In the genomic region with DNA sequence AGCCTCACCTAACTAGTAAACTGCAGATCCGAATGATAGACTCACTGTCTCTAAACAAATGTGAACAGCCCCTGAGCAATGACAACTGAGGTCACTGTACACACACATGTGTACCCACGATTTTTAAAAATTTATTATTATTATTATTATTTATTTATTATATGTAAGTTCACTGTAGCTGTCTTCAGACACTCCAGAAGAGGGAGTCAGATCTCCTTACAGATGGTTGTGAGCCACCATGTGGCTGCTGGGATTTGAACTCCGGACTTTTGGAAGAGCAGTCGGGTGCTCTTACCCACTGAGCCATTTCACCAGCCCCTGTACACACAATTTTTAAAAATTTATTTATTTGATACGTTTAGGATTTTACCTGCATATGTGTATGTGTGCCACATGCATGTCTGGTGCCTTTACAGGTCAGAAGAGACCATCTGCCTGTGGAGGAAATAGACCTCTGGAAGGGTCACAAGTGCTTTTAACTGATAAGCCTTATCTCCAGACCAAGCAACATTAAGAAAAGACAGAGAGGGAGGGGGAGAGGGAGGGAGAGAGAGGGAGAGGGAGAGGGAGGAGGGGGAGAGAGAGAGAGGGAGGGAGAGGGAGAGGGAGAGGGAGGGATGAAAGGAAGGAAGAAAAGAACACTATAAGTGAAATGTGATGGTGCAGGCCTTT, we compare ENCODE assay signal across 22 mouse cellular contexts. TPM values are rescaled to one million over a fixed set of nuclear protein-coding genes. Genes with fewer than 3 reads are reported as not detected.
DNase-seq lines count a peak whose midpoint lies in the region; ATAC-seq and TF ChIP-seq lines count a peak whose summit lies in the region.
"Had no signal": no experiment of that assay in that cellular context is flagged by ENCODE, and none has a peak within 500 bp of the region (broad histone marks: within the 10 kb centered on the region; RNA-seq: fewer than 3 reads in every experiment).

No protein-coding gene starts in this region.

- peak; percentile 66 for DNase-seq in c-Kit-positive CD71-positive TER-119-positive erythroid progenitor cells, embryonic 14.5 days (ENCODE audit: low spot score)
- DNase-seq in liver, embryonic 14.5 days (ENCODE audit: low read depth in 3 of 3, low spot score in 3 of 3), result peak; percentile 59 to 68 (median 62)
- no peak for DNase-seq in left cerebral cortex, adult 8-10 months (ENCODE audit: low spot score in 2 of 2)
- DNase-seq in kidney, adult 18-20 months, result no peak
- DNase-seq: adrenal gland, postnatal 10 days; B cell, adult 2 months; cerebellum, adult 11 months; cerebellum, postnatal 36 days; gastrocnemius, adult 2 months; heart, adult 11 months; kidney, adult 9 months; kidney, postnatal 25 days; thymus, postnatal 25 days had no signal

- H3K4me1 ChIP-seq in intestine, embryonic 15.5 days (replicated peaks), result no peaks in the 10 kb centered on the region
- no peaks in the 10 kb centered on the region for H3K4me1 ChIP-seq in intestine, postnatal 0 days (replicated peaks; ENCODE audit: control insufficient read depth, insufficient read depth, low read length)
- peaks cover 17 to 27% of the 10 kb centered on the region in 2 experiments for H3K4me1 ChIP-seq in liver, embryonic 14.5 days (replicated peaks; ENCODE audit: control insufficient read depth in 2 of 2, insufficient read depth in 2 of 2, low read length in 1 of 2)
- H3K4me1 ChIP-seq: heart, embryonic 15.5 days; limb, embryonic 12.5 days; lung, embryonic 15.5 days; midbrain, embryonic 13.5 days had no signal

- peak; percentile 83 for TF ChIP-seq EP300 in liver, embryonic 14.5 days (IDR thresholded peaks at IDR 0.05; ENCODE audit: low read depth)

- no peaks in the 10 kb centered on the region for H3K9me3 ChIP-seq in intestine, embryonic 15.5 days
- H3K9me3 ChIP-seq in intestine, postnatal 0 days (ENCODE audit: control insufficient read depth), result no peaks in the 10 kb centered on the region
- H3K9me3 ChIP-seq in liver, embryonic 14.5 days (ENCODE audit: control insufficient read depth, low read length), result no peaks in the 10 kb centered on the region
- H3K9me3 ChIP-seq: heart, embryonic 15.5 days; limb, embryonic 12.5 days; lung, embryonic 15.5 days; midbrain, embryonic 13.5 days; neural tube, embryonic 12.5 days had no signal

- ATAC-seq in intestine, embryonic 15.5 days, result peak; percentile 45; the same call in 1 of the 2 replicates
- ATAC-seq in intestine, postnatal 0 days, result no peak
- ATAC-seq in liver, embryonic 14.5 days (ENCODE audit: insufficient read depth), result peak; percentile 92
- ATAC-seq in megakaryocyte, adult 5-6 weeks (ENCODE audit: poor library complexity, severe bottlenecking), result no peak
- ATAC-seq: midbrain, embryonic 13.5 days had no signal

- H3K4me2 ChIP-seq in intestine, embryonic 15.5 days (replicated peaks), result no peak overlapping the region
- H3K4me2 ChIP-seq in intestine, postnatal 0 days (replicated peaks; ENCODE audit: low read depth), result no peak overlapping the region
- peak overlapping the region; percentile 18 for H3K4me2 ChIP-seq in liver, embryonic 14.5 days (ENCODE audit: low read depth)
- H3K4me2 ChIP-seq: heart, embryonic 15.5 days; limb, embryonic 12.5 days; lung, embryonic 15.5 days; midbrain, embryonic 13.5 days; neural tube, embryonic 12.5 days had no signal

- no peaks in the 10 kb centered on the region for H3K36me3 ChIP-seq in intestine, embryonic 15.5 days
- no peaks in the 10 kb centered on the region for H3K36me3 ChIP-seq in intestine, postnatal 0 days (ENCODE audit: control insufficient read depth, insufficient read depth)
- H3K36me3 ChIP-seq in liver, embryonic 14.5 days (replicated peaks; ENCODE audit: control insufficient read depth, insufficient read depth, low read depth), result no peaks in the 10 kb centered on the region
- H3K36me3 ChIP-seq: heart, embryonic 15.5 days; limb, embryonic 12.5 days; lung, embryonic 15.5 days; midbrain, embryonic 13.5 days; neural tube, embryonic 12.5 days had no signal

- H3K9ac ChIP-seq in intestine, embryonic 15.5 days, result no peak overlapping the region
- H3K9ac ChIP-seq in intestine, postnatal 0 days (ENCODE audit: low read depth, low read length), result no peak overlapping the region
- no peak overlapping the region; the same call in none of the 2 replicates for H3K9ac ChIP-seq in liver, embryonic 14.5 days (replicated peaks)
- H3K9ac ChIP-seq: heart, embryonic 15.5 days; limb, embryonic 12.5 days; lung, embryonic 15.5 days; midbrain, embryonic 13.5 days; neural tube, embryonic 12.5 days had no signal

- no peak for TF ChIP-seq CTCF in intestine, postnatal 0 days (IDR thresholded peaks at IDR 0.05; ENCODE audit: low read depth)
- TF ChIP-seq CTCF in liver, embryonic 14.5 days (IDR thresholded peaks at IDR 0.05; ENCODE audit: low read depth), result no peak

- H3K27ac ChIP-seq in intestine, embryonic 15.5 days, result no peak overlapping the region
- H3K27ac ChIP-seq in intestine, postnatal 0 days (ENCODE audit: low read depth, low read length), result no peak overlapping the region
- H3K27ac ChIP-seq in liver, embryonic 14.5 days, result no peak overlapping the region
- H3K27ac ChIP-seq: gastrocnemius, adult 2 months; heart, embryonic 15.5 days; limb, embryonic 12.5 days; lung, embryonic 15.5 days; macrophage; midbrain, embryonic 13.5 days; neural tube, embryonic 12.5 days had no signal

- no peaks in the 10 kb centered on the region for H3K27me3 ChIP-seq in intestine, embryonic 15.5 days (replicated peaks)
- no peaks in the 10 kb centered on the region for H3K27me3 ChIP-seq in intestine, postnatal 0 days (replicated peaks; ENCODE audit: control insufficient read depth, insufficient read depth, low read length)
- H3K27me3 ChIP-seq in liver, embryonic 14.5 days (ENCODE audit: control insufficient read depth, insufficient read depth, low read length), result no peaks in the 10 kb centered on the region; the same call in 1 of the 2 replicates
- H3K27me3 ChIP-seq: heart, embryonic 15.5 days; limb, embryonic 12.5 days; lung, embryonic 15.5 days; midbrain, embryonic 13.5 days; neural tube, embryonic 12.5 days had no signal

- no peak overlapping the region for H3K4me3 ChIP-seq in intestine, embryonic 15.5 days (replicated peaks)
- H3K4me3 ChIP-seq in intestine, postnatal 0 days (ENCODE audit: low read depth, low read length), result no peak overlapping the region
- H3K4me3 ChIP-seq in liver, embryonic 14.5 days (ENCODE audit: insufficient read depth in 1 of 2, low read depth in 2 of 2, low read length in 2 of 2), result no peak overlapping the region
- H3K4me3 ChIP-seq: gastrocnemius, adult 2 months; heart, embryonic 15.5 days; limb, embryonic 12.5 days; lung, embryonic 15.5 days; midbrain, embryonic 13.5 days; neural tube, embryonic 12.5 days had no signal

- WGBS in intestine, embryonic 15.5 days, result 74% methylated on average over 5 of the region's 5 CpGs
- WGBS in intestine, postnatal 0 days, result 73% methylated on average over 5 of the region's 5 CpGs
- 38% methylated on average over 5 of the region's 5 CpGs for whole genome bisulfite sequencing in liver, embryonic 14.5 days (ENCODE audit: insufficient replicate concordance)

RNA-seq across cellular contexts. Expression of a gene that starts 7.9 kb away (rescaled TPM):
- polyA plus RNA-seq in intestine, embryonic 15.5 days (2015; fragmentation: Nextera tagmentation; extraction: Ambion mirVana), result 14.8 and 17.4 TPM in 2 replicates
- polyA plus RNA-seq in intestine, postnatal 0 days (2015; fragmentation: Nextera tagmentation; extraction: Ambion mirVana), result 4.4 and 6.1 TPM in 2 replicates
- polyA plus RNA-seq in liver, embryonic 14.5 days (2012; rRNA removed), result 8.5 and 9.0 TPM in 2 replicates
- 4.9 and 5.9 TPM in 2 replicates for polyA plus RNA-seq in liver, embryonic 14.5 days (2014; fragmentation: Nextera tagmentation; extraction: Ambion mirVana)
- 7.7 and 8.8 TPM in 2 replicates for total RNA-seq in megakaryocyte, adult 5-6 weeks (2015)
- total RNA-seq in megakaryocyte, adult 5-6 weeks (2017), result 7.3 TPM in 2 replicates
- 10 to 100 TPM; 12.7 to 15.5 (median 13.2) TPM for total RNA-seq in left cerebral cortex, adult 8-10 months (2022)

RNA-seq across cellular contexts. Expression of a gene that starts 11.1 kb away (rescaled TPM):
- polyA plus RNA-seq in intestine, embryonic 15.5 days (2015; fragmentation: Nextera tagmentation; extraction: Ambion mirVana), result 21.3 and 22.3 TPM in 2 replicates
- polyA plus RNA-seq in intestine, postnatal 0 days (2015; fragmentation: Nextera tagmentation; extraction: Ambion mirVana), result 6.5 and 7.3 TPM in 2 replicates
- 8.1 and 11.2 TPM in 2 replicates for polyA plus RNA-seq in liver, embryonic 14.5 days (2012; rRNA removed)
- polyA plus RNA-seq in liver, embryonic 14.5 days (2014; fragmentation: Nextera tagmentation; extraction: Ambion mirVana), result 8.8 and 10.2 TPM in 2 replicates
- total RNA-seq in megakaryocyte, adult 5-6 weeks (2015), result not detected in 2 replicates
- total RNA-seq in megakaryocyte, adult 5-6 weeks (2017), result 0.29 TPM in 1 of 2 replicates, not detected in the other
- 10 to 100 TPM; 40.3 to 47.5 (median 45.7) TPM for total RNA-seq in left cerebral cortex, adult 8-10 months (2022)

RNA-seq across cellular contexts. Expression of a gene that starts 20.1 kb away (rescaled TPM):
- 72.0 and 75.6 TPM in 2 replicates for polyA plus RNA-seq in intestine, embryonic 15.5 days (2015; fragmentation: Nextera tagmentation; extraction: Ambion mirVana)
- polyA plus RNA-seq in intestine, postnatal 0 days (2015; fragmentation: Nextera tagmentation; extraction: Ambion mirVana), result 37.6 and 39.0 TPM in 2 replicates
- polyA plus RNA-seq in liver, embryonic 14.5 days (2012; rRNA removed), result 20.9 and 25.5 TPM in 2 replicates
- 50.2 and 54.4 TPM in 2 replicates for polyA plus RNA-seq in liver, embryonic 14.5 days (2014; fragmentation: Nextera tagmentation; extraction: Ambion mirVana)
- total RNA-seq in megakaryocyte, adult 5-6 weeks (2015), result 24.7 and 27.2 TPM in 2 replicates
- 26.9 and 27.1 TPM in 2 replicates for total RNA-seq in megakaryocyte, adult 5-6 weeks (2017)
- 10 to 100 TPM; 74.4 to 80.8 (median 79.3) TPM for total RNA-seq in left cerebral cortex, adult 8-10 months (2022)

RNA-seq across cellular contexts. Expression of a gene that starts 42.0 kb away (rescaled TPM):
- 20.4 and 20.9 TPM in 2 replicates for polyA plus RNA-seq in intestine, embryonic 15.5 days (2015; fragmentation: Nextera tagmentation; extraction: Ambion mirVana)
- polyA plus RNA-seq in intestine, postnatal 0 days (2015; fragmentation: Nextera tagmentation; extraction: Ambion mirVana), result 20.4 and 20.5 TPM in 2 replicates
- 5.9 and 7.2 TPM in 2 replicates for polyA plus RNA-seq in liver, embryonic 14.5 days (2012; rRNA removed)
- polyA plus RNA-seq in liver, embryonic 14.5 days (2014; fragmentation: Nextera tagmentation; extraction: Ambion mirVana), result 8.9 and 10.1 TPM in 2 replicates
- total RNA-seq in megakaryocyte, adult 5-6 weeks (2015), result 7.1 and 8.4 TPM in 2 replicates
- total RNA-seq in megakaryocyte, adult 5-6 weeks (2017), result 8.0 and 9.0 TPM in 2 replicates
- total RNA-seq in left cerebral cortex, adult 8-10 months (2022), result 10 to 100 TPM; 47.5 to 53.2 (median 50.1) TPM

RNA-seq across cellular contexts. Expression of a gene that starts 42.1 kb away (rescaled TPM):
- polyA plus RNA-seq in intestine, embryonic 15.5 days (2015; fragmentation: Nextera tagmentation; extraction: Ambion mirVana), result 12.8 and 14.3 TPM in 2 replicates
- polyA plus RNA-seq in intestine, postnatal 0 days (2015; fragmentation: Nextera tagmentation; extraction: Ambion mirVana), result 22.7 TPM in 2 replicates
- polyA plus RNA-seq in liver, embryonic 14.5 days (2012; rRNA removed), result 14.0 and 14.2 TPM in 2 replicates
- polyA plus RNA-seq in liver, embryonic 14.5 days (2014; fragmentation: Nextera tagmentation; extraction: Ambion mirVana), result 12.7 and 14.3 TPM in 2 replicates
- total RNA-seq in megakaryocyte, adult 5-6 weeks (2015), result 0.45 and 1.9 TPM in 2 replicates
- 1.5 and 2.2 TPM in 2 replicates for total RNA-seq in megakaryocyte, adult 5-6 weeks (2017)
- total RNA-seq in left cerebral cortex, adult 8-10 months (2022), result 1 to 10 TPM; 3.3 to 4.3 (median 3.4) TPM

Comparison
In these comparisons a context has a peak if more than half of its experiments do, and no peak if none do; other contexts are left out.
1. ATAC-seq: peak in intestine, embryonic 15.5 days (single experiment) and liver, embryonic 14.5 days (single experiment); none in intestine, postnatal 0 days (single experiment) and megakaryocyte, adult 5-6 weeks (single experiment).
2. DNase-seq: peak in c-Kit-positive CD71-positive TER-119-positive erythroid progenitor cells, embryonic 14.5 days (single experiment) and liver, embryonic 14.5 days (3 of 3); none in left cerebral cortex, adult 8-10 months (0 of 2) and kidney, adult 18-20 months (single experiment).